Mouse (Mus musculus): ENCODE results near the gene Tmem139.

DNA sequence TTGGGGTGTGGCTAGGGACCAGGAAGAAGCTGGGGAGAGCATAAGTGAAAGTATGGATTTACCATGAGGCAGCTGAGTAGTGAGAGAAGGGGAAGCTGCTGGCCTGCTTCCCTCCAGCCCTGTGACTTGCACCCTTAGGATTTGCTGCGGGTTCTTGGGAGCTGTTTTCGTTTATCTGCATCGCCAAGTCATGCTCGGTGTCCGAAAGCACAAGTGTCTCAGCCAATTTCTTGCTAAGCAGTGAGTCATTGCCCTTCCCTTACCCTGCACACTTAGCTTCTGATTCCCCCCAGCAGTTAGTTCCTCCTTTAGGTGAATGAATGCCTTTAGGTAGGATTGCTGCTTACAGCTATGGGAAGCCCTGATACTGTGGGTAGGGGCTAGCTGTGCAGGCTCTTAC is 37.6 kb downstream of the Tmem139 start:
- TF ChIP-seq GATA1 (IDR thresholded peaks at IDR 0.05; ENCODE audit: low read length) (no peak), TAL1 (IDR thresholded peaks at IDR 0.05; ENCODE audit: low read length) (no peak)

Measured in erythroblast, embryonic 14.5 days (primary cell).